Mouse (Mus musculus): Measurements from ENCODE around the gene E2f3. TPM values are rescaled to one million over a fixed set of nuclear protein-coding genes. Genes with fewer than 3 reads are reported as not detected.

E2f3 gene
- polyA plus RNA-seq, 1 experiment from 2014 or later, result 10.4 TPM

DNA sequence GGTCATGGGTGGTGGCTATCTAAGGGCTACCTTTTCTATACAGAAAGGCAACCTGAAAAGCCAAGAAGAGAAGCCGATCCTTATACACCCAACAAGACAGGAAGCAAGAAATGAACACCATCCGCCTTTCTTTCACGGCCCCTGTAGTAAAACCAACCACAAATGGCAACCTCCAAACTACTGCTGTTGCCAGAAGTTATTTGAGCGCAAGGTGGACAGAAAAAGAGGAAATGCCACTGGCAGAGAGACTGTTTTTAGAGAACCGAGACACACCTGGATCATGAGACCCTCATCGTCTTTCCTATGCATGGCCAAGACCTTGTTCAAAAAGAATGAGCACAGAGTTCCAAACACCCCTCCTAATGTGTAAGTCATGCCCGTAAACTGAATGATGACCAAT is 15.5 kb downstream of the E2f3 start:
- peaks cover 5% of the 10 kb centered on the region for H3K36me3 ChIP-seq (ENCODE audit: control insufficient read depth, insufficient read depth, low read length)
- H3K9me3 ChIP-seq (replicated peaks; ENCODE audit: control insufficient read depth, low read length), result no peaks in the 10 kb centered on the region
- H3K4me2 ChIP-seq, result no peak overlapping the region
- no peak for ATAC-seq (replicated peaks; ENCODE audit: insufficient number of reproducible peaks, low FRiP score, low TSS enrichment)
- peaks cover 11% of the 10 kb centered on the region for H3K4me1 ChIP-seq (ENCODE audit: control insufficient read depth, insufficient read depth, low read length)
- no peak overlapping the region for H3K27ac ChIP-seq (ENCODE audit: low read depth, low read length)
- no peak overlapping the region for H3K9ac ChIP-seq (ENCODE audit: low read depth, low read length)
- no peaks in the 10 kb centered on the region for H3K27me3 ChIP-seq (ENCODE audit: control insufficient read depth, insufficient read depth, low read length)
- 95% methylated on average over 7 of the region's 7 CpGs for WGBS (ENCODE audit: insufficient replicate concordance)
- H3K4me3 ChIP-seq (ENCODE audit: low read depth, low read length), result no peak overlapping the region

DNA sequence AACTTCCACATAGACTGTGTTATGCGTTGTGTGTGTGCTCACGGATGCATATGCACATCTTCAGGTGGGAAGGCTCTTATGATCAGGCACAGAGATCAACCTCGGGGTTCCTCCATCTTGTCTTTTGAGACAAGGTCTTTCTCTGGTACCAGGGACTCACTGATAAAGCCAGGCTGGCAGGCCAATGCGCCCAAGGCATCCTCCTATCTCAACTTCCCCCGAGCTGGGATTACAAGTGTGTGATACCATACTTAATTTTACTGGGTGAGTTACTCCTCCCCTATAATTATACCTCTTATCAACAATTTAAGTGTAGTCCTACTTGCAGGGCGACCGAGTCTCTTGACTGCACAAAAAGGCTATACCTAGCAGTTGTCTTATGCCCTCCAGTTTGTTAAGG is 17.2 kb downstream of the E2f3 start:
- H3K27ac ChIP-seq (ENCODE audit: low read depth, low read length), result no peak overlapping the region
- no peak overlapping the region for H3K4me3 ChIP-seq (ENCODE audit: low read depth, low read length)
- peaks cover 7% of the 10 kb centered on the region for H3K36me3 ChIP-seq (ENCODE audit: control insufficient read depth, insufficient read depth, low read length)
- no peak for ATAC-seq (replicated peaks; ENCODE audit: insufficient number of reproducible peaks, low FRiP score, low TSS enrichment)
- no peak overlapping the region for H3K9ac ChIP-seq (ENCODE audit: low read depth, low read length)
- WGBS (ENCODE audit: insufficient replicate concordance), result 72% methylated on average over 7 of the region's 7 CpGs
- no peaks in the 10 kb centered on the region for H3K9me3 ChIP-seq (replicated peaks; ENCODE audit: control insufficient read depth, low read length)
- H3K4me1 ChIP-seq (ENCODE audit: control insufficient read depth, insufficient read depth, low read length), result peaks cover 11% of the 10 kb centered on the region
- no peak overlapping the region for H3K4me2 ChIP-seq
- no peaks in the 10 kb centered on the region for H3K27me3 ChIP-seq (ENCODE audit: control insufficient read depth, insufficient read depth, low read length)

DNA sequence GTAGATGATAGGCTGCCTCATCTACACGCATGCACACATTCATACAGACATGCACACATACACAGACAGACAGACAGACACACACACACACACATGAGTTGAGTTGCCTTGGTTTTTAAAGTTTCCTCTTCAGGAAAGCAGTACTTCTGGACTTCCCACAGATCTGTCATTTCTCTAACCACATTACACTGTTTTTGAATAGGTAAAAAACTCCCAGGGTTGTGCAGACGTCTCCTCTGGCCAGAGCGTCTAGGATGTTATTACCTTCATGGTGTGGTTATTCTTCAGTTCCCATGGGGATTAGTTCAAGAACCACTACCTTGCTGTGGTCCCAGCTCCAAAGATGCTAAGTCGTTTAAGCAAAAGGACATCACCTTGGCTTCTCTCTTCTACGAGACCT is 18.5 kb downstream of the E2f3 start:
- H3K36me3 ChIP-seq (ENCODE audit: control insufficient read depth, insufficient read depth, low read length), result peaks cover 7% of the 10 kb centered on the region
- WGBS (ENCODE audit: insufficient replicate concordance), result 80% methylated on average over 5 of the region's 5 CpGs
- H3K4me1 ChIP-seq (ENCODE audit: control insufficient read depth, insufficient read depth, low read length), result peaks cover 11% of the 10 kb centered on the region
- H3K27ac ChIP-seq (ENCODE audit: low read depth, low read length), result no peak overlapping the region
- H3K9ac ChIP-seq (ENCODE audit: low read depth, low read length), result no peak overlapping the region
- ATAC-seq (replicated peaks; ENCODE audit: insufficient number of reproducible peaks, low FRiP score, low TSS enrichment), result no peak
- no peaks in the 10 kb centered on the region for H3K27me3 ChIP-seq (ENCODE audit: control insufficient read depth, insufficient read depth, low read length)
- H3K4me2 ChIP-seq, result no peak overlapping the region
- H3K9me3 ChIP-seq (replicated peaks; ENCODE audit: control insufficient read depth, low read length), result no peaks in the 10 kb centered on the region
- H3K4me3 ChIP-seq (ENCODE audit: low read depth, low read length), result no peak overlapping the region

DNA sequence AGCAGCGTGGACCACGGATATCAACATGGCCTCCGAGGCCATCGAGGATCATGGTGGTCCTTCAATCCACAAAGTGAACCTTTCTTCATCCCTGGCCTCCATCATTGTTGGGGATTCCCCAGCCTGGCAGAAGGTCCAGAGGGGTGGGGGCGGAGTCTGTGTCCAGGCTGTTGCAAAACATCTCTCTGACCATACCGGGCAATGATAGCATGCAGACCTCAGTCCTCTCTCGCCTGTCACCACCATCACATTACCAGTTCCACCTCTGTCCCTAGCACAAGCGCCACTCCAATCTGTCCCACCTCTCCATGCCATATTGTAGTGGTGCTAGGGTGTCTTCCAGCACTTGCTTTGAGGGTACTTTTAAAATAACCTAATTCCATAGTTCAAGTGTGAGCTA is 18.9 kb downstream of the E2f3 start:
- Histone ChIP-seq H3K9me3 (replicated peaks; ENCODE audit: control insufficient read depth, low read length) (no peaks in the 10 kb centered on the region), H3K4me2 (no peak overlapping the region), H3K9ac (ENCODE audit: low read depth, low read length) (no peak overlapping the region), H3K27ac (ENCODE audit: low read depth, low read length) (no peak overlapping the region), H3K36me3 (ENCODE audit: control insufficient read depth, insufficient read depth, low read length) (peaks cover 7% of the 10 kb centered on the region), H3K4me1 (ENCODE audit: control insufficient read depth, insufficient read depth, low read length) (peaks cover 11% of the 10 kb centered on the region), H3K4me3 (ENCODE audit: low read depth, low read length) (no peak overlapping the region), H3K27me3 (ENCODE audit: control insufficient read depth, insufficient read depth, low read length) (no peaks in the 10 kb centered on the region)
- peak; percentile 55; the same call in 1 of the 2 replicates for ATAC-seq (replicated peaks; ENCODE audit: insufficient number of reproducible peaks, low FRiP score, low TSS enrichment)
- 83% methylated on average over 8 of the region's 8 CpGs for WGBS (ENCODE audit: insufficient replicate concordance)

DNA sequence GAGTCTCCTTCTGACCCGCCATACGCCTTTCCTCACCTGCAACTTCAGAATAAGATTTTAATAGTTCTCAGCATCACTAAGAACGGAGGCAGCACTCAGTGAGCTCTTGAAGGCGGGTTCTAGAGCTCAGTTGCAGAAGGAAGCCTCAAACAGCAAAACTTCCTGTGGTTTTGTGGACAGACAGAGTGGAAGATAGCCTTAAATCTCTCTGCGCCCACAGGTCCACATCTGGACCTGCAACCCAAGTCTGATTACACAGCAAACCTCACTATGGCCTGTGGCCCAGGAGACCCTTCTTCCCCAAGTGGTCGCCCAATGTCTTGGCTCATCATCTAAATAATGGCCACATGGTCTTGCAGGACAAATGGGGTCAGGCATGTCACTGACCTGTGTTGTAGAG is 21.8 kb downstream of the E2f3 start:
- WGBS (ENCODE audit: insufficient replicate concordance), result 85% methylated on average over 6 of the region's 6 CpGs
- Histone ChIP-seq H3K4me2 (no peak overlapping the region), H3K36me3 (ENCODE audit: control insufficient read depth, insufficient read depth, low read length) (peaks cover 7% of the 10 kb centered on the region), H3K27ac (ENCODE audit: low read depth, low read length) (no peak overlapping the region), H3K4me1 (ENCODE audit: control insufficient read depth, insufficient read depth, low read length) (peaks cover 9% of the 10 kb centered on the region), H3K9me3 (replicated peaks; ENCODE audit: control insufficient read depth, low read length) (no peaks in the 10 kb centered on the region), H3K27me3 (ENCODE audit: control insufficient read depth, insufficient read depth, low read length) (no peaks in the 10 kb centered on the region), H3K4me3 (ENCODE audit: low read depth, low read length) (no peak overlapping the region), H3K9ac (ENCODE audit: low read depth, low read length) (no peak overlapping the region)
- ATAC-seq (replicated peaks; ENCODE audit: insufficient number of reproducible peaks, low FRiP score, low TSS enrichment), result no peak

DNA sequence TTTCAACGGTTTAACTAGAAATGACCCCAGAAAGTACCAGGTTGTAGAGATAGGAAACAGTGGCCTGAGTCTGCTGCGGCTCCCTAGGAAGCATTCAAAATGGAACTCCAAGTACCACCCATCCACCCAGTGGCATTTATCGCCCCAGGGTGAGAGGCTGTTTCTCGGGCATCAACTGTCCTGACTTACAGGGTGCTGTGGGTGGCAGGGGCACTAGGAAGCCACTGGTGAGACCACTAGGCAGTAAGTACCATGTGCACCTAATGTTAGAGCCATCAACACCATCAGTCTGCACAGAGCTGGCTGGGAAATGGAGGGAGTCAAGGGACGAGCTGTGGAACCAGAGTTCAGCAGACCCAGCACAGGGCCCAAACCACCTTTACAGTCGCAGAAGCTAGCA is 25.4 kb downstream of the E2f3 start:
- no peaks in the 10 kb centered on the region for H3K9me3 ChIP-seq (replicated peaks; ENCODE audit: control insufficient read depth, low read length)
- no peak for ATAC-seq (replicated peaks; ENCODE audit: insufficient number of reproducible peaks, low FRiP score, low TSS enrichment)
- 0 out of 2 replicates have a peak, but pooled peaks cover 3% of the 10 kb centered on the region for H3K4me1 ChIP-seq (ENCODE audit: control insufficient read depth, insufficient read depth, low read length)
- no peak overlapping the region for H3K4me2 ChIP-seq
- H3K27me3 ChIP-seq (ENCODE audit: control insufficient read depth, insufficient read depth, low read length), result no peaks in the 10 kb centered on the region
- WGBS (ENCODE audit: insufficient replicate concordance), result 88% methylated on average over 6 of the region's 6 CpGs
- H3K27ac ChIP-seq (ENCODE audit: low read depth, low read length), result no peak overlapping the region
- no peak overlapping the region for H3K4me3 ChIP-seq (ENCODE audit: low read depth, low read length)
- H3K9ac ChIP-seq (ENCODE audit: low read depth, low read length), result no peak overlapping the region
- H3K36me3 ChIP-seq (ENCODE audit: control insufficient read depth, insufficient read depth, low read length), result 0 out of 2 replicates have a peak, but pooled peaks cover 2% of the 10 kb centered on the region

DNA sequence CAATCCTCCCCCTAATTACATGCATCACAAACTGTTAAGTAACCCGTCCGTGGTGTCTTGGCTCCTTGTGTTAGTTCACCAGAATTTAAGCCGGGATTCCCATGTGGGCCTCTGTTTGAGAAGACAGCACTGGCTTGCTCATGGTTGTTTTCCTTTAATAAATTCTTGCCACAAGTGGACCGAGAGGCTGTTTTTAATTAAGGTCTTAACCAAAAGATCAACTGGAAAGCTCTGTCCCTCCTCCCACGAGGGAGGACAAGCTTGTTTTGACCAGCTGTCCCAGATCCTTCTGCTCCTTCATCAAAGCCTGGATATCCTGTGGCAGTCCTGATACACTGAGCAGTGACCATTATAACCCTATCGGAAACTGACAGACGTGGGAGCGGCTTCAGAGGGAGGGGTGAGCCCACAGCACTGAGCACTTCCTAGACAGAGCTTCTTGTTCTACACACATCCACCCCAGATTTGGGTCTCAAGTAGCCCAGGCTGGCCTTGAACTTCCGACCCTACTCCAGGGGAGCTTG is 28.1 kb downstream of the E2f3 start:
- 74% methylated on average over 9 of the region's 9 CpGs for WGBS (ENCODE audit: insufficient replicate concordance)
- Histone ChIP-seq H3K27ac (ENCODE audit: low read depth, low read length) (no peak overlapping the region), H3K9ac (ENCODE audit: low read depth, low read length) (no peak overlapping the region), H3K9me3 (replicated peaks; ENCODE audit: control insufficient read depth, low read length) (no peaks in the 10 kb centered on the region), H3K27me3 (ENCODE audit: control insufficient read depth, insufficient read depth, low read length) (no peaks in the 10 kb centered on the region), H3K4me3 (ENCODE audit: low read depth, low read length) (no peak overlapping the region), H3K4me2 (no peak overlapping the region), H3K4me1 (ENCODE audit: control insufficient read depth, insufficient read depth, low read length) (0 out of 2 replicates have a peak, but pooled peaks cover 3% of the 10 kb centered on the region), H3K36me3 (ENCODE audit: control insufficient read depth, insufficient read depth, low read length) (no peaks in the 10 kb centered on the region)
- ATAC-seq (replicated peaks; ENCODE audit: insufficient number of reproducible peaks, low FRiP score, low TSS enrichment), result peak; percentile 52; the same call in 1 of the 2 replicates

DNA sequence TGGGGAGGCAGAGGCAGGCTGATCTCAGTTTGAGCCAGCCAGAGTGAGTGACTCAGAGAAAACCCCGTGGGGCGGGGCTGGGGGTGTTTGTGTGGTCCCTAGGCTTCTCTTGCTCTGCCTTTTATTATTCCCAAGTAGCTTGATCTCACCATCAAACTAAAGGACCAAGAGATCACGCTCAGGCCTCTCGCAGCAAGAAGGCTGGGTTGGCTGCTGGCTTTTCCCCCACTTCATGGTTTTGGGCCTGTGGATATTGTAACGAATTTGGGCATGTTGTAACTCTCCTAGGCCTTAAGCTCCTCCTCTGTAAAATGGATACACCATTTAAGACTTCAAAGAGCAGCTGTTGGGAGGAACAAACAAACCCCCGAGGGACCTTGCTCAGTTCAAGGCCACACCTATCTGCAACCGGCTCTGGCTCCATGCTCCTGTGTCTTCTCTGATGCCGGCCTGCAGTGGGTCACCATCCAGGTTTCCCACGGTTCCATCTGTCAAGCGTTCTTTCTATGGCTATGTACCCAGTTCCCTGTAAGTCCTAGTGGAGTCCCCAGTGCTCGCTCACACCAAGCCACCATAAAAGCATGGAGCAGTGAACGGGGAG is 28.9 kb downstream of the E2f3 start:
- no peak overlapping the region for H3K4me2 ChIP-seq
- H3K4me3 ChIP-seq (ENCODE audit: low read depth, low read length), result no peak overlapping the region
- H3K27me3 ChIP-seq (ENCODE audit: control insufficient read depth, insufficient read depth, low read length), result no peaks in the 10 kb centered on the region
- H3K36me3 ChIP-seq (ENCODE audit: control insufficient read depth, insufficient read depth, low read length), result no peaks in the 10 kb centered on the region
- H3K4me1 ChIP-seq (ENCODE audit: control insufficient read depth, insufficient read depth, low read length), result 0 out of 2 replicates have a peak, but pooled peaks cover 3% of the 10 kb centered on the region
- 87% methylated on average over 12 of the region's 12 CpGs for WGBS (ENCODE audit: insufficient replicate concordance)
- H3K27ac ChIP-seq (ENCODE audit: low read depth, low read length), result no peak overlapping the region
- H3K9ac ChIP-seq (ENCODE audit: low read depth, low read length), result no peak overlapping the region
- no peak for ATAC-seq (replicated peaks; ENCODE audit: insufficient number of reproducible peaks, low FRiP score, low TSS enrichment)
- no peaks in the 10 kb centered on the region for H3K9me3 ChIP-seq (replicated peaks; ENCODE audit: control insufficient read depth, low read length)

DNA sequence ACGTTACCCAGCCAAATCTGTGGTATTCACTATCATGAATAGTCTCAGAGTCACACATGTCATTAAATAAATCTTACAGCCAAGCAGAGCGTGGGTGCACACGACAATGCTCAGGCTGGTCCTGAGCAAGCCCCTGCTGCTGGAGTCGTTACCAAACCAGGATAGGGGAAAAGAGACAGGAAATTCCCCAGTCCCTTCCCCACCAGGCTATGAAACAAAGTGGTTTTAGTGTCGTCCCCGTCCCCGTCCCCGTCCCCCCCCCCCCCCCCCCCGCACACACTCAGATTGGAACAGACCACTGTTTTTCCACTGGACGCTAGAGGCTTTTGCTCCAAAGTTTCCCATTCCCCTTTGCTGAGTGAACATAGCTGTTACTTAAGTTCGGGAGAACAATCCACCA is 30.6 kb downstream of the E2f3 start:
- no peak for ATAC-seq (replicated peaks; ENCODE audit: insufficient number of reproducible peaks, low FRiP score, low TSS enrichment)
- H3K4me3 ChIP-seq (ENCODE audit: low read depth, low read length), result no peak overlapping the region
- H3K4me2 ChIP-seq, result no peak overlapping the region
- 86% methylated on average over 10 of the region's 11 CpGs for WGBS (ENCODE audit: insufficient replicate concordance)
- H3K9ac ChIP-seq (ENCODE audit: low read depth, low read length), result no peak overlapping the region
- H3K27ac ChIP-seq (ENCODE audit: low read depth, low read length), result no peak overlapping the region
- no peaks in the 10 kb centered on the region for H3K36me3 ChIP-seq (ENCODE audit: control insufficient read depth, insufficient read depth, low read length)
- no peaks in the 10 kb centered on the region for H3K27me3 ChIP-seq (ENCODE audit: control insufficient read depth, insufficient read depth, low read length)
- H3K9me3 ChIP-seq (replicated peaks; ENCODE audit: control insufficient read depth, low read length), result no peaks in the 10 kb centered on the region
- 0 out of 2 replicates have a peak, but pooled peaks cover 3% of the 10 kb centered on the region for H3K4me1 ChIP-seq (ENCODE audit: control insufficient read depth, insufficient read depth, low read length)
